Mouse (Mus musculus) megakaryocyte, embryonic 14.5 days (primary cell): ENCODE measurements at regions not wholly inside any gene's neighbourhood (a gene's known extent, or its start where the extent isn't known, plus 50 kb on each side); places are given as distances from the start of the nearest gene placed in this dataset.
A peak's percentile ranks its signal among the peaks of the same experiment; 100 is the strongest.

Experiments used
- H3K27me3 ChIP-seq: replicated peaks from 2 replicates; pipeline ENCODE3; 2012; ENCODE audit warnings: inconsistent platforms
- H3K36me3 ChIP-seq: replicated peaks from 2 replicates; pipeline ENCODE3; 2012; ENCODE audit warnings: low read length, inconsistent platforms, mixed read lengths
- H3K4me1 ChIP-seq: 2 replicates; pipeline ENCODE4 v1.6.1; 2012; ENCODE audit warnings: inconsistent platforms
- H3K4me3 ChIP-seq: replicated peaks from 2 replicates; pipeline ENCODE3; 2012; ENCODE audit warnings: moderate library complexity, mild to moderate bottlenecking, inconsistent platforms
- H3K9me3 ChIP-seq: 2 replicates; pipeline ENCODE4 v1.6.1; 2012; ENCODE audit warnings: inconsistent platforms
- FLI1 ChIP-seq: IDR thresholded peaks from 2 replicates; pipeline ENCODE4 v1.6.1; 2012; ENCODE audit warnings: low read length, inconsistent platforms, mixed read lengths
- GATA1 ChIP-seq: IDR thresholded peaks from 3 replicates; pipeline ENCODE4 v1.6.1; 2012; ENCODE audit warnings: mixed read lengths, low read length, inconsistent platforms, borderline replicate concordance

- Histone ChIP-seq H3K27me3 (peaks cover 3% of the 10 kb centered on the region), H3K9me3 (no peaks in the 10 kb centered on the region), H3K4me1 (peaks cover 55% of the 10 kb centered on the region)
Measured at GRCm38 (mm10) chr9:52286104-52286503, 117.7 kb upstream of the Zc3h12c start.

GRCm38 (mm10) chr9:52283558-52283957 lies 115.2 kb upstream of the Zc3h12c start:
- Histone ChIP-seq H3K4me3 (no peak overlapping the region), H3K9me3 (no peaks in the 10 kb centered on the region), H3K4me1 (peaks cover 54% of the 10 kb centered on the region), H3K27me3 (peaks cover 3% of the 10 kb centered on the region), H3K36me3 (no peaks in the 10 kb centered on the region)
- no peak for TF ChIP-seq FLI1
- TF ChIP-seq GATA1: no peak

More at GRCm38 (mm10) chr9:52286104-52286503, 117.7 kb upstream of the Zc3h12c start:
- H3K4me3 ChIP-seq: no peak overlapping the region
- TF ChIP-seq GATA1: no peak
- no peak for TF ChIP-seq FLI1
- H3K36me3 ChIP-seq: no peaks in the 10 kb centered on the region

GRCm38 (mm10) chr9:52280995-52281394 lies 112.6 kb upstream of the Zc3h12c start:
- peaks cover 6% of the 10 kb centered on the region for H3K27me3 ChIP-seq
- H3K4me1 ChIP-seq: peaks cover 40% of the 10 kb centered on the region
- H3K4me3 ChIP-seq: peak overlapping the region; percentile 69
- no peak for TF ChIP-seq GATA1
- TF ChIP-seq FLI1: no peak
- no peaks in the 10 kb centered on the region for H3K9me3 ChIP-seq
- H3K36me3 ChIP-seq: no peaks in the 10 kb centered on the region

GRCm38 (mm10) chr9:52280556-52280955 lies 112.2 kb upstream of the Zc3h12c start:
- no peak overlapping the region for H3K4me3 ChIP-seq
- H3K9me3 ChIP-seq: no peaks in the 10 kb centered on the region
- TF ChIP-seq GATA1 (no peak), FLI1 (no peak)
- peaks cover 9% of the 10 kb centered on the region for H3K27me3 ChIP-seq
- H3K36me3 ChIP-seq: no peaks in the 10 kb centered on the region
- peaks cover 36% of the 10 kb centered on the region for H3K4me1 ChIP-seq

GRCm38 (mm10) chr9:52278701-52279023 lies 110.3 kb upstream of the Zc3h12c start:
- no peaks in the 10 kb centered on the region for H3K36me3 ChIP-seq
- TF ChIP-seq FLI1 (no peak), GATA1 (no peak)
- peaks cover 9% of the 10 kb centered on the region for H3K27me3 ChIP-seq
- H3K4me1 ChIP-seq: peaks cover 32% of the 10 kb centered on the region
- no peak overlapping the region for H3K4me3 ChIP-seq
- H3K9me3 ChIP-seq: no peaks in the 10 kb centered on the region

GRCm38 (mm10) chr9:52277954-52278700 lies 109.8 kb upstream of the Zc3h12c start:
- no peak overlapping the region for H3K4me3 ChIP-seq
- H3K4me1 ChIP-seq: peaks cover 30% of the 10 kb centered on the region
- H3K36me3 ChIP-seq: no peaks in the 10 kb centered on the region

GRCm38 (mm10) chr9:52273994-52274393 lies 105.6 kb upstream of the Zc3h12c start:
- peaks cover 9% of the 10 kb centered on the region for H3K27me3 ChIP-seq
- TF ChIP-seq FLI1: no peak
- TF ChIP-seq GATA1: no peak
- H3K4me1 ChIP-seq: peaks cover 17% of the 10 kb centered on the region
- H3K36me3 ChIP-seq: no peaks in the 10 kb centered on the region
- no peak overlapping the region for H3K4me3 ChIP-seq
- peaks cover 4% of the 10 kb centered on the region; the same call in 1 of the 2 replicates for H3K9me3 ChIP-seq

More at GRCm38 (mm10) chr9:52277954-52278700, 109.8 kb upstream of the Zc3h12c start:
- Histone ChIP-seq H3K27me3 (peaks cover 11% of the 10 kb centered on the region), H3K9me3 (no peaks in the 10 kb centered on the region)
- TF ChIP-seq FLI1: no peak

GRCm38 (mm10) chr9:52272668-52273067 lies 104.3 kb upstream of the Zc3h12c start:
- H3K9me3 ChIP-seq: peaks cover 4% of the 10 kb centered on the region; the same call in 1 of the 2 replicates
- H3K36me3 ChIP-seq: no peaks in the 10 kb centered on the region
- TF ChIP-seq GATA1: no peak
- no peak for TF ChIP-seq FLI1
- H3K4me3 ChIP-seq: no peak overlapping the region
- peaks cover 11% of the 10 kb centered on the region for H3K27me3 ChIP-seq
- H3K4me1 ChIP-seq: peaks cover 17% of the 10 kb centered on the region

GRCm38 (mm10) chr9:52271345-52272116 lies 103.2 kb upstream of the Zc3h12c start:
- peaks cover 12% of the 10 kb centered on the region for H3K4me1 ChIP-seq
- H3K4me3 ChIP-seq: no peak overlapping the region
- peaks cover 4% of the 10 kb centered on the region; the same call in 1 of the 2 replicates for H3K9me3 ChIP-seq
- TF ChIP-seq GATA1 (no peak), FLI1 (no peak)
- H3K27me3 ChIP-seq: peaks cover 8% of the 10 kb centered on the region
- no peaks in the 10 kb centered on the region for H3K36me3 ChIP-seq

- TF ChIP-seq GATA1 (no peak), FLI1 (no peak)
Measured at GRCm38 (mm10) chr9:52261538-52261937, 93.2 kb upstream of the Zc3h12c start.

More at GRCm38 (mm10) chr9:52261538-52261937, 93.2 kb upstream of the Zc3h12c start:
- no peaks in the 10 kb centered on the region for H3K36me3 ChIP-seq
- H3K27me3 ChIP-seq: peaks cover 7% of the 10 kb centered on the region
- H3K9me3 ChIP-seq: no peaks in the 10 kb centered on the region
- no peak overlapping the region for H3K4me3 ChIP-seq
- H3K4me1 ChIP-seq: peaks cover 28% of the 10 kb centered on the region
